Mouse (Mus musculus) thymus, adult 2 months (tissue): ENCODE results near the gene Trmt2a. TPM values are rescaled to one million over a fixed set of nuclear protein-coding genes. Genes with fewer than 3 reads are reported as not detected.

Source experiments
- DNase-seq: peaks from one replicate; pipeline ENCODE4 v3.0.0; 2021
- H3K27ac ChIP-seq: fragments of 200-500 bp; 2 replicates; pipeline ENCODE4 v1.5.1; 2012; ENCODE audit warnings: low read length, control low read depth; ENCODE audit not compliant: control insufficient read depth, insufficient read depth
- H3K27me3 ChIP-seq: fragments of 200-500 bp; 2 replicates; pipeline ENCODE4 v1.6.1; 2012; ENCODE audit warnings: mild to moderate bottlenecking, low read length, moderate library complexity, mixed read lengths; ENCODE audit not compliant: control insufficient read depth, insufficient read depth
- H3K36me3 ChIP-seq: fragments of 200-500 bp; 2 replicates; pipeline ENCODE4 v1.6.1; 2012; ENCODE audit warnings: mild to moderate bottlenecking, low read length, moderate library complexity; ENCODE audit not compliant: control insufficient read depth, insufficient read depth
- H3K4me1 ChIP-seq: fragments of 200-500 bp; replicated peaks from 2 replicates; pipeline ENCODE4 v1.6.1; 2012; ENCODE audit warnings: low read length; ENCODE audit not compliant: control insufficient read depth, insufficient read depth
- H3K4me3 ChIP-seq: fragments of 200-500 bp; 2 replicates; pipeline ENCODE4 v1.5.1; 2012; ENCODE audit warnings: mild to moderate bottlenecking, low read length, control low read depth, moderate library complexity; ENCODE audit not compliant: control insufficient read depth, insufficient read depth
- CTCF ChIP-seq: fragments of 200-500 bp; IDR thresholded peaks from 2 replicates; pipeline ENCODE4 v1.5.1; 2012; ENCODE audit warnings: mild to moderate bottlenecking, control low read depth, low read length, moderate library complexity, borderline replicate concordance; ENCODE audit not compliant: control insufficient read depth, poor library complexity, insufficient read depth; ENCODE audit errors: extremely low read depth
- POLR2A ChIP-seq: fragments of 200-500 bp; IDR thresholded peaks from 2 replicates; pipeline ENCODE4 v1.6.1; 2012; ENCODE audit warnings: mild to moderate bottlenecking, low read length, control low read depth, moderate library complexity; ENCODE audit not compliant: control insufficient read depth, poor library complexity, insufficient read depth; ENCODE audit errors: extremely low read depth
- WGBS: fragments of 180-500 bp; shearing (Covaris S2); methylation state at CpG from one replicate; pipeline ENCODE4 v1.1.7; 2018; 5-methylcytosine and 5-hydroxymethylcytosine counted together
- polyA plus RNA-seq: library from polyadenylated mRNA; depleted of rRNA; stranded (reverse); fragments of >200 nt; gene quantifications from 2 replicates; pipeline ENCODE4 v1.2.3, GENCODE M21; 2012

Trmt2a gene
- polyA plus RNA-seq, 1 experiment = 98.4 TPM

GRCm38 (mm10) chr16:18229622-18230021 is 18.9 kb upstream of the Trmt2a start:
- H3K36me3 ChIP-seq = peaks cover 31% of the 10 kb centered on the region
- H3K27me3 ChIP-seq = no peaks in the 10 kb centered on the region
- H3K27ac ChIP-seq = peak overlapping the region; percentile 63
- TF ChIP-seq POLR2A (no peak), CTCF (no peak)
- DNase-seq = no peak
- no peak overlapping the region for H3K4me3 ChIP-seq
- peaks cover 54% of the 10 kb centered on the region for H3K4me1 ChIP-seq
- 37% methylated on average over 11 of the region's 11 CpGs for WGBS

GRCm38 (mm10) chr16:18230617-18231016 is 17.9 kb upstream of the Trmt2a start:
- no peak for DNase-seq
- Histone ChIP-seq H3K36me3 (peaks cover 21% of the 10 kb centered on the region), H3K4me1 (peaks cover 58% of the 10 kb centered on the region), H3K27me3 (no peaks in the 10 kb centered on the region), H3K4me3 (no peak overlapping the region), H3K27ac (peak overlapping the region; percentile 63)
- TF ChIP-seq CTCF (no peak), POLR2A (no peak)
- WGBS = 87% methylated on average over 6 of the region's 6 CpGs

- DNase-seq = no peak
- no peak overlapping the region for H3K4me3 ChIP-seq
- H3K4me1 ChIP-seq = peaks cover 62% of the 10 kb centered on the region
- TF ChIP-seq CTCF (no peak), POLR2A (no peak)
- peaks cover 17% of the 10 kb centered on the region for H3K36me3 ChIP-seq
- peak overlapping the region; percentile 63 for H3K27ac ChIP-seq
- H3K27me3 ChIP-seq = no peaks in the 10 kb centered on the region
- WGBS = 36% methylated on average over 3 of the region's 3 CpGs
These were observed 17.4 kb upstream of the Trmt2a start for GRCm38 (mm10) chr16:18231047-18231446.

- Histone ChIP-seq H3K27ac (peak overlapping the region; percentile 63), H3K4me1 (peaks cover 62% of the 10 kb centered on the region), H3K4me3 (no peak overlapping the region), H3K36me3 (peaks cover 13% of the 10 kb centered on the region), H3K27me3 (no peaks in the 10 kb centered on the region)
- TF ChIP-seq CTCF (peak; percentile 23; the same call in 1 of the 2 replicates), POLR2A (no peak)
- WGBS = 72% methylated on average over 4 of the region's 4 CpGs
- DNase-seq = no peak
These were observed 17.0 kb upstream of the Trmt2a start for GRCm38 (mm10) chr16:18231451-18231850.

GRCm38 (mm10) chr16:18233451-18233850 is 15.0 kb upstream of the Trmt2a start:
- peak overlapping the region; percentile 99 for H3K27ac ChIP-seq
- peaks cover 62% of the 10 kb centered on the region for H3K4me1 ChIP-seq
- peaks cover under 1% of the 10 kb centered on the region for H3K36me3 ChIP-seq
- peak overlapping the region; percentile 40 for H3K4me3 ChIP-seq
- no peak for TF ChIP-seq CTCF
- TF ChIP-seq POLR2A = no peak
- WGBS = 0% methylated on average over 1 of the region's 1 CpGs
- DNase-seq = peak; percentile 57
- H3K27me3 ChIP-seq = no peaks in the 10 kb centered on the region

- H3K27me3 ChIP-seq = no peaks in the 10 kb centered on the region
- no peak for DNase-seq
- H3K27ac ChIP-seq = peak overlapping the region; percentile 85
- TF ChIP-seq POLR2A (no peak), CTCF (no peak)
- no peaks in the 10 kb centered on the region; the same call in 1 of the 2 replicates for H3K36me3 ChIP-seq
- WGBS = 2% methylated on average over 13 of the region's 13 CpGs
- H3K4me1 ChIP-seq = peaks cover 57% of the 10 kb centered on the region
- H3K4me3 ChIP-seq = peak overlapping the region; percentile 80
These were observed 14.4 kb upstream of the Trmt2a start for GRCm38 (mm10) chr16:18233919-18234670.
